Mouse (Mus musculus) cerebellum, adult 18-20 months (tissue): ENCODE results near the gene Nt5c2.
"Not testable (repeated sequence)": the region's sequence is repeated elsewhere in the genome, so short reads cannot be mapped to it uniquely, and the experiment has no call there.

Source experiments
- DNase-seq, 2 experiments: peaks; one replicate each; pipeline ENCODE4 v3.0.0; 2021

The Nt5c2 gene

DNA sequence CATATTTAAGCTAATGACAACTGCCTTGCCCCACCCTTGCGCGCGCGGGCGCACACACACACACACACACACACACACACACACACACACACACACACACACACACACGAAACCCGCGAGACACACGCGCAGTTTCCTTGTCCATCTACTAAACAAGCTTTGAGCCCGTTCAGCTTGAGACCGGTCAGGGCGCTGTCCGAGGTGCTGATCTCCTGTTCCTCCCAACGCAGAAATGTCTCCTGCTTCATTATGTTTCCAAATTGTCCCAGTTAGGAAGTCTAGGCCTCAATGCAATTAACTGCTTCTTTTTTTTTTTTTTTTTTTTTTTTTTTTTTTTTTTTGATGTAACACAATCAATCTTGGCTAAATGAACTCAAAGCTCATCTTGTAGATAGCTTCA is 1.5 kb upstream of the Nt5c2 start:
- peak in 1 of 2 experiments; percentile 46 for DNase-seq

- DNase-seq, result no peak
Observed at GRCm38 (mm10) chr19:47015965-47016364, 1.0 kb upstream of the Nt5c2 start.

GRCm38 (mm10) chr19:47015396-47015795 is 443 bp upstream of the Nt5c2 start:
- DNase-seq, result peak in 1 of 2 experiments; percentile 60

DNA sequence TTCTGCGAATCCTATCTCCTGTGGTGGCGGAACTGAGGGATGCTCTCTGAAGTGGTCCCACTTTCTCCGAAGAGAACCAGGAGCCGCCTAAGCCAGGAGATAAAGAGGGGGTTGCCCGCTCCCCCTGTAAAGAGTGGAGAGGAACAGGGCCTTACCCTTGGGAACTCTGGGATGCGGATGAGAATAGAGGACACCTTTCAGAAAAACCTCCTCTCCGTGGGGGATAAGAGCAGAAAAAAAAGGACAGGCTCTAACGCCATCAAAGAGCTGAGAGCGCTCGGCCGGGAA is 850 bp downstream of the Nt5c2 start:
- DNase-seq, result no peak

GRCm38 (mm10) chr19:47013340-47014158 is 1.4 kb downstream of the Nt5c2 start:
- DNase-seq, result peak in 1 of 2 experiments; percentile 40

DNA sequence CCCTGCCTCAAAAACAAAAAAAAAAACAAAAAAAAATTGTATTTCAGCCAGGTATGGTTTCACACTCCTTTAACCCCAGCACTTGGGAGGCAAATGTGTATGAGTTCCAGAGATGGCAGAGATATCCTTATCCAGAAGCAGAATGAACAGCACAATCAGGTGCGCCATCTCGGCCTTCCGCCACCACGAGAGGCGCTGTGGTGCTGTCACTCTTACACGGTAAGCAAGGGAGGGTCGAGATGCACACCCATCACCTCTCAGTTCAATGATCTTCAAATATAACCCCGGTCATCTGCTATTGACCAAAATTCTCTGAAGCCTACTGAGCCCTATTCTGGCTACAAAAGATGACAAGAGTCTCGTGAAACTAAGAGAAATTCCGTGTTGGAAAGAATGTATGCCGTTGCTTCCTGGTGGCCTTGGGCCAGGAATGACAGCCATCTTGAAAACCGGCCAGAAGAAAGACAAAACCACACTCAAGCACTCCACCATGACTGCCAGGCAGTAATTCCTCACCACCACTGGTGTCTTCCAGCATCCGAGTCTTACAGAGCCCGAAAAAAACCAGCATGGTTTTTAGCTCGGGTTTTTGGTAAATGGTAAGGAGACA is 2.3 kb downstream of the Nt5c2 start:
- peak in 1 of 2 experiments; percentile 37 for DNase-seq

DNA sequence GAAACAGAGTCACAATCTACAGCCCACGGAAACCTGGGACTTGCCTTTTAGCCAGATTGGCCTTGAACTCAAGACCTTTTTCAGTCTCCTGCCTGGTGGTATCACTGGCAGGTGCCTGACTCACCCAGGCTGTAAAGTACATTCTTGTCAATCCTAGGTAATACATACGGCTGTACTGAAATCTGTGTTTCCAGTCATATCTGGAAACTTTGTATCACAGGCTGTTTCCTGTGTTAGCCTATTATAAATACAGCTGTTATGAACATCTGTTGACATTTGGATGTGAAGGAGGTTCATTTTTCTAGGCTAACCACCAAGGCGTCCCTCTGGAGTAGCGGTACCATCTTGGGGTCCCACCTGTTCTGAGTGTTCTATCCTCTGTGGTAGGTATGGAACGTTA is 5.0 kb downstream of the Nt5c2 start:
- DNase-seq, result no peak

DNA sequence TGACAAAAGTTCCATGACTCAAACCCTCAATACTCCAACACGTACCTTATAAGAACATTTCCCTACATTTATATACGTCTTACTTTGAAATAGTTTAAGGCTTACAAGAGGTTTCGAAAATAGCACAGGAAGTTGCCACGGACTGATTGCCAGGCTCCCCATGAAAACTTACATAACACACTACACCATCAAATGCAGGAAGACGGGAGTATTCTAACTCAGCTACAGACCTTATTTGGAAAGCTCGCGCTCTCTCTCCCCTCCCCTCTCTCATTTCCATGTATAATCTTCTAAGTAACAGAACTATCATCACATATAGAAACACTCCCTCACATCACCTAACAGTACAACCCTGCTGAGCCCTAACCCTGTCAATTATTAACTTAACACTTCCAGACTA is 5.5 kb downstream of the Nt5c2 start:
- DNase-seq, result no peak

- DNase-seq, result no peak
Observed at GRCm38 (mm10) chr19:47006321-47006720, 8.6 kb downstream of the Nt5c2 start.

DNA sequence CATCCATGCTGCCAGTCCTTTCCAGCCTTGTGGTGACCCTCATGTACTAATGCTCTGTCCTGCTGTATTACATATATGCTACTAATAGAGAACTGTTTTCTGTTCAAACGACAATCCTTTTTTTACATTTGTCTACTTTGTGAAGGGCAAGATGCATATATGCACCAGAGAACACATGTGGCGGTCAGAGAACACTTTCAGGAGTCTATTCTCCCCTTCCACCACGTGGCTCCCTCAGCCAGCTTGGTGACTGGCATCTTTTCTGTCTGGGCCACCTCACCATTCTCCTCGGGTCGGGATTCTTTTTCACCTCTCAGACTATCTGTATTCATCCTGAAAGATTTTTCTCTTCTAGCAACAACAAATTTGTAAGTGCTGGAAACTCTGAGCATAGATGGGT is 9.1 kb downstream of the Nt5c2 start:
- DNase-seq, result no peak

DNA sequence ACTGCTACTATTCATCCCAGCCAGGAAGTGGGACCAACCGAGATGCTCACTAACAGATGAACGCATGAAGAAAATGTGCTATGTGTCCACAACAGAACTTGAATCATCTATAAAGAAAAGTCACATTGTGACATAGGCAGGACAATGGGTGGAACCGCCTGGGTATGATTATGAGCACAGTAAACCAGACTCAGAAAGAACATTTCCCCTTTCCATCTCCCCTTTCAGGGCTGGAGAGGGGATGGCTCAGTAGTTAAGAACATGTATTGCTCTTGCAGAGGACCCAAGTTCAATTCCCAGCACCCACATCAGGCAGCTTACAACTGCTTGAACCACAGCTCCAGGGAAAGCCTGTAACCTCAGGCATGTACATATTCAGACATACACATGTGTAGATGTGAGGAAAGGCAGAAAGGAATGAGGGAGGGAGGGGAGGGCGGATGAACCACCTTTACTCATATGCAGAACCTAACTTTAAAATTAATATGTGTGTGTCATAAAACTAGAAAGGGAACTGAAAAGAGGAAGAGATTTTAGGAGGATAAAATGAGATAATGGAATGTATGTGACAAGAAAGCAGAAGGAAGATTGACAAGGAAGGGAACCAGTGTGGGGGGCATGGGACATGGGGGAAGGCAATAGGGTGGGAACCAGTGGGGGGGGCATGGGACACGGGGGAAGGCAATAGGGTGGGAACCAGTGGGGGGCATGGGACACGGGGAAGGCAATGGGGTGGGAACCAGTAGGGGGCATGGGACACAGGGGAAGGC is 11.0 kb downstream of the Nt5c2 start:
- DNase-seq, result no peak

- not testable (repeated sequence) for DNase-seq
Observed at GRCm38 (mm10) chr19:47000357-47000756, 14.6 kb downstream of the Nt5c2 start.

DNA sequence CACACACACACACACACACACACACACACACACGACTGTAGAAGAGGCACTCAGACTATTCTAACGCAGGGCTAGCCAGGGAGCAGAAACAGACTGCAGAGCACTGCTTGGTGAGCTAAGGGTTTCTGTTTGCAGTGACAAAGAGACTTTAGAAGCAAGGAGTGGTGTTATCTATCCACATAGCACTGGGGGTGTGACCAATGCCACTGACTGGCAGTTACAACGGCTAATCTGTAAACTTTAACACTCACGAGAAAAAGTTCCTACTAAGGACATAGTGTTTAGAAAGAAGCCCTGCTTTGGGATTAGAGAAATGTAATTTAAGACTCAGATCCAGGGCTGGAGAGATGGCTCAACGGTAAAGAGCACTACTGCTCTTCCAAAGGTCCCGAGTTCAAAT is 15.2 kb downstream of the Nt5c2 start:
- DNase-seq, result no peak

GRCm38 (mm10) chr19:46998953-46999352 is 16.0 kb downstream of the Nt5c2 start:
- no peak for DNase-seq

DNA sequence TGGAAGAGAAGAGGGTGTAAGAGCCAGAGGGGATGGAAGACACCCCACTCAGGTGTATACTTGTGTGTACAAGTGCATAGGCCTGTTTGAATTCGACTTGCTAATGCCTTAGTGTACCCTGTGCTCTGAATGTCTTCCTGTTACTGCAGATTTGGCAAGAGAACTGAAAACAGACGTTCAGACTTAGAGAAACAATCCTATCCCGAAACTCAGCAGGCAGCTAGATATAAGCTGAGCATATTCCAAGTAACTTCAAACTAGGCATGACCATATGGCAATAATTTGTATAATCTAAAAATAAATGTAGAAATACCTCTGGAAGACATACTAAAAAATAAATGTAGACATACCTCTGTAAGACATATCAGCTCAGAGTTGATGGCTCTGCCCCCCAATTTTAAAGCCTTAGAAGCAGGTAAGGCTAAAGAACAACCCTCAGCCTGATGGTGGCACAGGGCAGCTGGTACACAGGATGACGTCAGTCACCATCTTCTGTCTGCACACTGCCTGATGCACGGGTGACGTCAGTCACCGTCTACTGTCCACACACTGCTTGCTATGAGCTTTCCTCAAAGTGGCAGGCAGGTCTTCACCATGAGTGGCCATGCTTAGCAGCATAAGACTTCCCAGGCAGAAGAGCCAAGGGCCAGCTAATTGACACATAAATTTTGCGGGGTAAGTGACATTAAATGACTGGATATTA is 16.6 kb downstream of the Nt5c2 start:
- DNase-seq, result peak; percentile 52 to 57

DNA sequence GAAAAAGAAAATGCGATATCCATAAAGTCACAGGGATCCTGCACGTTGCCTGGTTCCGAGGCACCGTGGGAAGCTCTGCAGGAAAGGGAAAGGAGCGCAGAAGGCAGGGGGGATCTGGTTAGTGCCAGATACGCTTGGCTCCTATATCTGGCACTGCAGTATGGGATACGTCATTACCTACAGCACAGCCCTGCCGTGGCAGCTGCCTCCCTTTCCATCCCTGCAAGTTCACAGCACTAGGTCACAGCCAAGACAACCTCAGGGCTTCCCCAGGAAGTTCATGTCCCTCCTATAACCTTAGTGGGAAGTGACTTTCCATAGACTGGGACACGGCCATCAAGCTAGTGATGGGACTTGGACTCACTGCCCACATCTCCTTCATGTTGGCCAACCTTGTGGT is 18.9 kb downstream of the Nt5c2 start:
- peak; percentile 47 to 49 for DNase-seq

DNA sequence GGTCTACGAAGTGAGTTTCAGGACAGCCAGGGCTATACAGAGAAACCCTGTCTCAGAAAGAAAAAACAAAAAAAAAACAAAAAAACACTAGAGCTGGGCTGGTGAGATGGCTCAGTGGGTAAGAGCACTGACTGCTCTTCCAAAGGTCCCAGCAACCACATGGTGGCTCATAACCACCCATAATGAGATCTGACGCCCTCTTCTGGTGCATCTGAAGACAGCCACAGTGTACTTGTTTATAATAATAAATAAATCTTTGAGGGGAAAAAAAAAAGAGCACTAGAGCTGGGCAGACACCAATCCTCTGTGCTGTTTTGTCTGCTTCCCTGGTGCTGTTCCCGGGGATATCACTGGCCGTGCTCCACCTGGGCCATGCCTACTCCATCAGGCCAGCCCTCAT is 22.6 kb downstream of the Nt5c2 start:
- DNase-seq, result not testable (repeated sequence)

DNA sequence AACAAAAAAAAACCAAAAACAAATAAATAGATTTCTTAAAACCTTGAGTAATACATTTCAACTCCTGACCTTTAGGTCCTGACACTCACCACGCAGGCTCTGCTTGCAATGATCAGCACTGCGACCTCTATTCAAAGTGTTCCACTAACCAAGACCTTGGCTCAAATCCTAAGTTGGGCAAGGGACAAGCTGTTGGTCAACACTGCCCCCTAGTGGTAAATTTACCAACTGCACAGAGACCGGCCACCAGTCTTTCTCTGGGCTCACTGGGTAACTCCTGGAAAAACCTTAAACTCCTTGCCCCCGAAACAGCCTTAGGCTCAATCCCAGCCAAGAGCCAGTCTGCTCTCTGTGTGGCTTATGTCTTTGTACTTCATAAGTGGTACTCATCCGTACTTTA is 23.8 kb downstream of the Nt5c2 start:
- peak; percentile 85 to 92 for DNase-seq

- peak; percentile 32 to 48 for DNase-seq
Observed at GRCm38 (mm10) chr19:46990625-46991024, 24.3 kb downstream of the Nt5c2 start.

DNA sequence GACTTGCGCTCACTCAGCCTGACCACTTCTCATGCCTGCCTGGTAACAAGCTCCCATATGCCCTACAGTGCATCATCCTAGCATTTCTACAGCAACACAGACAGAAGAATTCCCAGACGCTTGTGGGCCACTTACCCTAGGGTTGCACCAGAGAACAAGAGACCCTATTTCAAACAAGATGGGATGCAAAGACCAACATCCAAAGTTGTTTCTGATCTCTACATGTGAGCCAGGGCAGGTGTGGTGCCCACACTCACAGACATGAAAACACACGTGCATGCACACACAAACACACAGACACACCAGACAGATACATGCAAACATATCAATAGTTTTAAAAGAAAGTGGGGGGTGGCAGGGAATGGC is 24.8 kb downstream of the Nt5c2 start:
- no peak for DNase-seq

DNA sequence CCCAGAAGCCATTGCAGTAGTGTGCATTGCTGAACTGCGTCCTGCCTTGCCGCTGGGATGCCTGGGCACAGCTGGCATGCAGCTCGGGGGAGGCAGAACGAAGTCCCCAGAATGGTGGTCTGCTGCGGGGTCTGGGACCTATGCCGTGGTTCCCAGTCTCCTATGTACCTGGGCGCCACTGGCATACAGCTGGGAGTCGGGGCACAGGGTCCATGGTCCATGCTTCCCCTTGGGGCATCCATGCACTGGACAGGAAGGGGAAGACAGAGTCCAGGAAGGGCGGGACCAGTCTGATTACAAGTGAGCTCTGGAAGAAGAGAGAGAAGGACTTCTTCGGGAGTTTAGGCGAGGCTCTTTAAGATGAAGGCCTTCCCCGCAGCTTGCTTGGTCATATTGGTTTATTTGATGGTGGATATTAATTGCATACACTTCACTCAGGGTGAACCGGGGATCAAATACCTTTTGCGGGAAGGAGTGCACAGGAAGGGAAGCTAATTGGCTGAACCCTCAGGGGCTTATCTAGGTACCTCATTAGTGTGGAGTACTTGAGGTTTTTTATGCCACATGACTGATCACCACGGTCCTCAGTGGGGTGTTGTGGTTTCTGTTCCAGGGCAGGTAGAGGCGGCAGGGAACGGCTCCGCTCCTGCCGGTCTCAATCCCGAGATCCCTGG is 25.3 kb downstream of the Nt5c2 start:
- no peak for DNase-seq

- no peak for DNase-seq
Observed at GRCm38 (mm10) chr19:46988231-46989087, 26.5 kb downstream of the Nt5c2 start.
